Mouse (Mus musculus): ENCODE data around the gene Pax3. TPM values are rescaled to one million over a fixed set of nuclear protein-coding genes. Genes with fewer than 3 reads are reported as not detected.

Gene Pax3
- total RNA-seq, 2 experiments from 2014 or later: not detected

- no peak for DNase-seq (ENCODE audit: low spot score in 2 of 2)
These were observed 15.1 kb downstream of the Pax3 start for GRCm38 (mm10) chr1:78181882-78182281.

- DNase-seq (ENCODE audit: low spot score in 2 of 2): no peak
These were observed 24.6 kb downstream of the Pax3 start for GRCm38 (mm10) chr1:78172334-78172733.

GRCm38 (mm10) chr1:78171671-78172070 is 25.3 kb downstream of the Pax3 start:
- no peak for DNase-seq (ENCODE audit: low spot score in 2 of 2)

- DNase-seq (ENCODE audit: low spot score in 2 of 2): no peak
These were observed 26.2 kb downstream of the Pax3 start for GRCm38 (mm10) chr1:78170771-78171170.

GRCm38 (mm10) chr1:78168796-78169195 is 28.1 kb downstream of the Pax3 start:
- no peak for DNase-seq (ENCODE audit: low spot score in 2 of 2)

GRCm38 (mm10) chr1:78167577-78168286 is 29.2 kb downstream of the Pax3 start:
- no peak for DNase-seq (ENCODE audit: low spot score in 2 of 2)

- DNase-seq (ENCODE audit: low spot score in 2 of 2): no peak
These were observed 35.2 kb downstream of the Pax3 start for GRCm38 (mm10) chr1:78161745-78162144.

- no peak for DNase-seq (ENCODE audit: low spot score in 2 of 2)
These were observed 39.0 kb downstream of the Pax3 start for GRCm38 (mm10) chr1:78157930-78158329.

- DNase-seq (ENCODE audit: low spot score in 2 of 2): no peak
These were observed 41.1 kb downstream of the Pax3 start for GRCm38 (mm10) chr1:78155796-78156195.

GRCm38 (mm10) chr1:78148011-78148623 is 48.8 kb downstream of the Pax3 start:
- no peak for DNase-seq (ENCODE audit: low spot score in 2 of 2)

- DNase-seq (ENCODE audit: low spot score in 2 of 2): no peak
These were observed 53.5 kb downstream of the Pax3 start for GRCm38 (mm10) chr1:78143403-78143802.

GRCm38 (mm10) chr1:78142912-78143311 is 54.0 kb downstream of the Pax3 start:
- DNase-seq (ENCODE audit: low spot score in 2 of 2): no peak

GRCm38 (mm10) chr1:78141741-78142501 is 55.0 kb downstream of the Pax3 start:
- no peak for DNase-seq (ENCODE audit: low spot score in 2 of 2)

GRCm38 (mm10) chr1:78141314-78141713 is 55.6 kb downstream of the Pax3 start:
- DNase-seq (ENCODE audit: low spot score in 2 of 2): no peak

- DNase-seq (ENCODE audit: low spot score in 2 of 2): no peak
These were observed 56.2 kb downstream of the Pax3 start for GRCm38 (mm10) chr1:78140505-78141303.

GRCm38 (mm10) chr1:78139287-78139686 is 57.6 kb downstream of the Pax3 start:
- DNase-seq (ENCODE audit: low spot score in 2 of 2): no peak

GRCm38 (mm10) chr1:78129267-78129666 is 67.7 kb downstream of the Pax3 start:
- DNase-seq (ENCODE audit: low spot score in 2 of 2): no peak

GRCm38 (mm10) chr1:78119899-78120560 is 76.9 kb downstream of the Pax3 start:
- no peak for DNase-seq (ENCODE audit: low spot score in 2 of 2)

- peak in 1 of 2 experiments; percentile 8 for DNase-seq (ENCODE audit: low spot score in 2 of 2)
These were observed 80.9 kb downstream of the Pax3 start for GRCm38 (mm10) chr1:78116046-78116445.

GRCm38 (mm10) chr1:78110311-78110710 is 86.6 kb downstream of the Pax3 start:
- DNase-seq (ENCODE audit: low spot score in 2 of 2): no peak

- DNase-seq (ENCODE audit: low spot score in 2 of 2): no peak
These were observed 93.4 kb downstream of the Pax3 start for GRCm38 (mm10) chr1:78103511-78103910.

Measured in adrenal gland, adult 18-20 months (tissue).